Mouse (Mus musculus): ENCODE measurements around the gene Lsg1.

DNA sequence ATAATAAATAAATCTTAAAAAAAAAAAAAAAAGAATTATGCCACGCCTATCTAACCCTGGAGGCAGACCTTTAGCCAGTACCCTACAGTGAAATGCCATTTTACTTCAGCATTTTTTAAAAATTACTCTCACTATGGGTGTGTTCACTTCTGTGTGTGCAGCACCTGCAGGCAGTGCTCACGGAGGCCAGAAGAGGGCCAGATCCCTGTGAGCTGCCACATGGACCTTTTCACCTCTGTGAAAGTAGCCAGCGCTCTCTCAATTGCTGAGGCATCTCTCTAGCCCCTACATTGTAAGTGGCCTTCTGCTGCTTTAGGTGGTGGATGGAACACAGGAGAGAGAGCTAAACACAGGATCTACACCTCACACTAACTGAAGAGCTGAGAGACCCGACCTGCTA, 17.2 kb downstream of the Lsg1 start:
- TF ChIP-seq CTCF (IDR thresholded peaks at IDR 0.05; ENCODE audit: insufficient read depth, low read length), result no peak
- no peak for TF ChIP-seq POLR2A (IDR thresholded peaks at IDR 0.05; ENCODE audit: borderline replicate concordance, extremely low read depth, low read depth, low read length)

All from lung, adult 2 months (tissue).